Mouse (Mus musculus): ENCODE measurements around the gene Hsd17b2. TPM values are rescaled to one million over a fixed set of nuclear protein-coding genes. Genes with fewer than 3 reads are reported as not detected.
A peak's percentile ranks its signal among the peaks of the same experiment; 100 is the strongest.

Gene Hsd17b2
- total and polyA plus RNA-seq, 3 experiments: not detected

DNA sequence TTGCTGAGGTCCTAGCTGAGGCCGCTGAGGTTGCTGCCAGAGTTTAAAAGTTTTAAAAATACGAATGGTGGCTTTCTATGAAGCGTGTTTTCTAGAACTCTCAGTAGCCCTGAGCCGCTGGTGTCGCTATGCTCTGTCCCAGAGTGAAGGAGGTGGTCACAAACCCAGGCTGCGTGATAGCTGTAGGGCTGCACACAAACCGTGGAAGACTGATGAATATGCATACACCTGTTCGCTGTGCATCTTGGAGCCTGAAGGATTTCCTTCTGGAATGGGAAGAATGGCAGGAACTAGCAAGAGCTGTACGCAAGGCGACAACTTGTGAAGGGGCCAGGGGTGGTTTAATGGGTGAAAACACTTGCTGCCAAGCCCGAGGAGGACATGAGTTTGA, 100.6 kb downstream of the Hsd17b2 start:
- intact Hi-C loops (cut with DNase I): loop anchor here (10.0 kb wide), 1 partner anchor 1543 kb away; the partner anchor contains the start of gene Hsbp1
- H3K9ac ChIP-seq (ENCODE audit: low read depth, low read length): peak overlapping the region; percentile 55
- H3K27ac ChIP-seq: peak overlapping the region; percentile 77
- peaks cover 3% of the 10 kb centered on the region for H3K79me2 ChIP-seq (replicated peaks; ENCODE audit: control insufficient read depth, insufficient read depth, low read length)
- 3% methylated on average over 11 of the region's 11 CpGs for WGBS
- H3K4me3 ChIP-seq: peak overlapping the region; percentile 65
- 0 out of 2 replicates have a peak, but pooled peaks cover 2% of the 10 kb centered on the region for H3K36me3 ChIP-seq (ENCODE audit: control insufficient read depth, insufficient read depth, low read length)
- no peaks in the 10 kb centered on the region for H3K27me3 ChIP-seq (ENCODE audit: control insufficient read depth, insufficient read depth, low read length)
- TF ChIP-seq POLR2A (IDR thresholded peaks at IDR 0.05; ENCODE audit: insufficient read depth, low read depth, low read length) (no peak), EP300 (IDR thresholded peaks at IDR 0.05; ENCODE audit: insufficient read depth, low read depth, low read length) (no peak), CTCF (IDR thresholded peaks at IDR 0.05) (no peak)
- peaks cover 1% of the 10 kb centered on the region for H3K4me1 ChIP-seq (ENCODE audit: control insufficient read depth, insufficient read depth, low read length)
- no peak for DNase-seq

DNA sequence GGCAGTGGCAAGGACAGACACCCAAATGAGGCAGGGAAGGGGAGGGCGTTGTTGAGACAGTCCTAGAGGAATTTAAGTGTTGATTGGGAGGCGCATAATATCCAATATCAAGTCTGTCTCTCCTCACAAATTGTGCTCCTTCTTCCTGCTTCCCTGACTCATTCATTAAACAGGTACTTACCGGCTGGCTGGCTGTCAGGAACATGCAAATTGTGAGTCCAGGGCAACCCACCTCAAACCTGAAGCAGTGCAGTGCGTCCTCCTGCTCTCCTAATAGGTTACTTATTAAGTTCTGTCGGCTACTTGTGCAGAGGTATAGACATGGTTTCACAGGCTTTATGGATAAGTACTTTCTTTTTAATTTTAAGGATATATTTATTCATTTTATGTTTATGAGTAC, 103.7 kb downstream of the Hsd17b2 start:
- 0 out of 2 replicates have a peak, but pooled peaks cover 2% of the 10 kb centered on the region for H3K36me3 ChIP-seq (ENCODE audit: control insufficient read depth, insufficient read depth, low read length)
- peaks cover 2% of the 10 kb centered on the region; the same call in 1 of the 2 replicates for H3K27me3 ChIP-seq (ENCODE audit: control insufficient read depth, insufficient read depth, low read length)
- WGBS: 77% methylated on average over 5 of the region's 5 CpGs
- peaks cover 1% of the 10 kb centered on the region for H3K4me1 ChIP-seq (ENCODE audit: control insufficient read depth, insufficient read depth, low read length)
- no peak overlapping the region for H3K27ac ChIP-seq
- peaks cover 2% of the 10 kb centered on the region for H3K79me2 ChIP-seq (replicated peaks; ENCODE audit: control insufficient read depth, insufficient read depth, low read length)
- no peak overlapping the region for H3K9ac ChIP-seq (ENCODE audit: low read depth, low read length)
- H3K4me3 ChIP-seq: no peak overlapping the region
- TF ChIP-seq EP300 (IDR thresholded peaks at IDR 0.05; ENCODE audit: insufficient read depth, low read depth, low read length) (no peak), POLR2A (IDR thresholded peaks at IDR 0.05; ENCODE audit: insufficient read depth, low read depth, low read length) (no peak), CTCF (IDR thresholded peaks at IDR 0.05) (no peak)
- no peak for DNase-seq
- intact Hi-C loops (cut with DNase I): loop anchor here (10.0 kb wide), 1 partner anchor 1539 kb away; the partner anchor contains the start of gene Hsbp1

Other genes starting within 250 kb of the Hsd17b2 start
- gene Plcg2, start 203.6 kb upstream of the Hsd17b2 start, total RNA-seq (2021): 1 to 10 TPM; 5.6 to 5.8 TPM
- gene Plcg2, start 203.6 kb upstream of the Hsd17b2 start, polyA plus RNA-seq (2012; rRNA removed): 4.5 and 5.4 TPM in 2 replicates
- gene Sdr42e1, start 28.2 kb upstream of the Hsd17b2 start, total RNA-seq (2021): 1 to 10 TPM; 1.7 to 2.1 TPM
- gene Sdr42e1, start 28.2 kb upstream of the Hsd17b2 start, polyA plus RNA-seq (2012; rRNA removed): 4.8 and 5.2 TPM in 2 replicates
- gene Mphosph6, start 100.0 kb downstream of the Hsd17b2 start, total RNA-seq (2021): 1 to 10 TPM; 8.4 to 8.9 TPM
- 3.9 and 7.2 TPM in 2 replicates for gene Mphosph6, start 100.0 kb downstream of the Hsd17b2 start, polyA plus RNA-seq (2012; rRNA removed)